Mouse (Mus musculus): ENCODE measurements around the gene Zfand2a. TPM values are rescaled to one million over a fixed set of nuclear protein-coding genes. Genes with fewer than 3 reads are reported as not detected.

Gene Zfand2a
- polyA plus RNA-seq, 1 experiment from 2014 or later, result 8.2 TPM

DNA sequence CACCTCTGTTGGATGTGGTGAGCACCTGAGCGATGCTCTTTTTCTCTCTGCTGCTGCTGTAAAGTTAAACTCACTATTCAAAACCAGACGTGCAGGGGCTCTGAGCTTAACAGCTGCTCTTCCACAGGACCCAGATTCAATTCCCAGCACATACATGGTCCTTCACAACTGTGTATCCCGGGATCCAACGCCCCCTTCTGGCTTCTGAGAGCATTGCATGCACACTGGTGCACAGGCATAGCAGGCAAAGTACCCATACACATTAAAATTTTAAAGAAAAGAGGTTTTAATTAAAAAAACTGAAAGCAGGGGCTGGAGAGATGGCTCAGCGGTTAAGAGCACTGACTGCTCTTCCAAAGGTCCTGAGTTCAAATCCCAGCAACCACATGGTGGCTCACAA, 12.6 kb upstream of the Zfand2a start:
- H3K9me3 ChIP-seq, result no peaks in the 10 kb centered on the region
- ATAC-seq (ENCODE audit: extremely low read depth, insufficient number of reproducible peaks, low FRiP score, low TSS enrichment), result no peak
- no peak overlapping the region for H3K9ac ChIP-seq
- H3K27ac ChIP-seq (replicated peaks), result no peak overlapping the region
- 0 out of 2 replicates have a peak, but pooled peaks cover 5% of the 10 kb centered on the region for H3K4me1 ChIP-seq
- 48% methylated on average over 5 of the region's 5 CpGs for WGBS
- H3K36me3 ChIP-seq, result no peaks in the 10 kb centered on the region
- H3K4me3 ChIP-seq, result no peak overlapping the region
- peaks cover 80% of the 10 kb centered on the region for H3K27me3 ChIP-seq (replicated peaks)
- no peak overlapping the region for H3K4me2 ChIP-seq

- peak overlapping the region; percentile 22 for H3K4me2 ChIP-seq
- peaks cover 79% of the 10 kb centered on the region for H3K27me3 ChIP-seq (replicated peaks)
- no peak for ATAC-seq (ENCODE audit: extremely low read depth, insufficient number of reproducible peaks, low FRiP score, low TSS enrichment)
- H3K4me3 ChIP-seq, result no peak overlapping the region
- H3K4me1 ChIP-seq, result 0 out of 2 replicates have a peak, but pooled peaks cover 5% of the 10 kb centered on the region
- WGBS, result 31% methylated on average over 22 of the region's 22 CpGs
- H3K36me3 ChIP-seq, result no peaks in the 10 kb centered on the region
- no peaks in the 10 kb centered on the region for H3K9me3 ChIP-seq
- no peak overlapping the region for H3K9ac ChIP-seq
- no peak overlapping the region for H3K27ac ChIP-seq (replicated peaks)
Measured at GRCm38 (mm10) chr5:139495019-139495669, 10.8 kb upstream of the Zfand2a start.

DNA sequence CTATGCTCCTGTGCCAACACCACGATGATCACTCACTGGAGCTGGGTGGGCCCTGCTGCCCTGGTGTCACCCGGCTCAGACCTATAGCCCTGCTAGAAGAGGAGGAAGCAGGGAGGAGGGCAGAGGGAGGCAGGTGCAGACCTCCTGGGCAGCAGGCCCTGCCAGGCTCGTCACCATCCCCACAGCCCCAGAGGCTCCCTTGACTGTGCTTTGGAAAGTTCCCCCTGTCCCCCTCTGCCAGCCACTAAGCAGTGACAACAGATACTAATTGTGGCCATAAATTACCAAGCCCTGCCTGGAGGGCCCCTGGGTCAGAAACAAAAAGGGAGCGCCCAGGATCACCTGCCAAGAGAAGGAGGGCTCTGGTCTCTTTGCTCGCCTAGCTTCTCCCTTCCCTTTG, 9.3 kb upstream of the Zfand2a start:
- H3K9me3 ChIP-seq, result no peaks in the 10 kb centered on the region
- H3K4me3 ChIP-seq, result no peak overlapping the region
- no peak overlapping the region for H3K4me2 ChIP-seq
- no peak for ATAC-seq (ENCODE audit: extremely low read depth, insufficient number of reproducible peaks, low FRiP score, low TSS enrichment)
- H3K27ac ChIP-seq (replicated peaks), result no peak overlapping the region
- WGBS, result 61% methylated on average over 5 of the region's 5 CpGs
- 0 out of 2 replicates have a peak, but pooled peaks cover 5% of the 10 kb centered on the region for H3K4me1 ChIP-seq
- peaks cover 72% of the 10 kb centered on the region for H3K27me3 ChIP-seq (replicated peaks)
- H3K36me3 ChIP-seq, result no peaks in the 10 kb centered on the region
- no peak overlapping the region for H3K9ac ChIP-seq

DNA sequence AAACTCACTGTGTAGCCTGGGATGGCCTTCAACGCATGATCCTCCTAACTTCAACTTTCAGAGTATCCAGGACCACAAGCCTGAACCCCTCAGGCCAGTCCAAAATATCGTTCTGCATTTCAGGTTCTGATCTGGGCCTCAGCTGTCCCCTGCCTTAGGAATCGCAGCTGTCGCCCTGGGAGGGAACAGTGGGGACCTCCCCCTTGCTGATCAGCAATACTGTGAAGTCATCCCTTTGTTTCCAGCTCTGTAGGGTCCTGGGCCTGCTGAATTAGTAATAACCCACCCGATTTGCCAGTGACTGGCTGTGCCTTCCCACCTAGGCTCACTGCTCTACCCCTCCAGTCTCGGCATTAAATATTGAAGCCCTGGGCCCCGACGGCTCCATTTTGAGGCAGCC, 7.0 kb upstream of the Zfand2a start:
- Histone ChIP-seq H3K36me3 (no peaks in the 10 kb centered on the region), H3K4me3 (no peak overlapping the region), H3K4me1 (0 out of 2 replicates have a peak, but pooled peaks cover 5% of the 10 kb centered on the region), H3K9me3 (peaks cover 4% of the 10 kb centered on the region), H3K4me2 (no peak overlapping the region), H3K27me3 (replicated peaks) (peaks cover 52% of the 10 kb centered on the region), H3K27ac (replicated peaks) (no peak overlapping the region), H3K9ac (no peak overlapping the region)
- WGBS, result 56% methylated on average over 8 of the region's 8 CpGs
- no peak for ATAC-seq (ENCODE audit: extremely low read depth, insufficient number of reproducible peaks, low FRiP score, low TSS enrichment)

- H3K27me3 ChIP-seq (replicated peaks), result peaks cover 42% of the 10 kb centered on the region
- H3K9me3 ChIP-seq, result peaks cover 6% of the 10 kb centered on the region
Measured at GRCm38 (mm10) chr5:139490131-139490530, 5.8 kb upstream of the Zfand2a start.

GRCm38 (mm10) chr5:139483171-139483848, 1.0 kb downstream of the Zfand2a start:
- peaks cover 44% of the 10 kb centered on the region for H3K36me3 ChIP-seq
- 48% methylated on average over 14 of the region's 14 CpGs for WGBS
- peak overlapping the region; percentile 72 for H3K4me3 ChIP-seq
- H3K9ac ChIP-seq, result peak overlapping the region; percentile 86
- peaks cover 15% of the 10 kb centered on the region for H3K4me1 ChIP-seq
- H3K27ac ChIP-seq (replicated peaks), result no peak overlapping the region
- H3K27me3 ChIP-seq (replicated peaks), result no peaks in the 10 kb centered on the region
- no peak for ATAC-seq (ENCODE audit: extremely low read depth, insufficient number of reproducible peaks, low FRiP score, low TSS enrichment)
- peaks cover 6% of the 10 kb centered on the region for H3K9me3 ChIP-seq
- H3K4me2 ChIP-seq, result peak overlapping the region; percentile 94

More at GRCm38 (mm10) chr5:139490131-139490530, 5.8 kb upstream of the Zfand2a start:
- Histone ChIP-seq H3K27ac (replicated peaks) (no peak overlapping the region), H3K4me2 (no peak overlapping the region), H3K4me3 (no peak overlapping the region), H3K9ac (no peak overlapping the region), H3K4me1 (0 out of 2 replicates have a peak, but pooled peaks cover 5% of the 10 kb centered on the region), H3K36me3 (no peaks in the 10 kb centered on the region)
- no peak for ATAC-seq (ENCODE audit: extremely low read depth, insufficient number of reproducible peaks, low FRiP score, low TSS enrichment)
- 80% methylated on average over 11 of the region's 11 CpGs for WGBS

DNA sequence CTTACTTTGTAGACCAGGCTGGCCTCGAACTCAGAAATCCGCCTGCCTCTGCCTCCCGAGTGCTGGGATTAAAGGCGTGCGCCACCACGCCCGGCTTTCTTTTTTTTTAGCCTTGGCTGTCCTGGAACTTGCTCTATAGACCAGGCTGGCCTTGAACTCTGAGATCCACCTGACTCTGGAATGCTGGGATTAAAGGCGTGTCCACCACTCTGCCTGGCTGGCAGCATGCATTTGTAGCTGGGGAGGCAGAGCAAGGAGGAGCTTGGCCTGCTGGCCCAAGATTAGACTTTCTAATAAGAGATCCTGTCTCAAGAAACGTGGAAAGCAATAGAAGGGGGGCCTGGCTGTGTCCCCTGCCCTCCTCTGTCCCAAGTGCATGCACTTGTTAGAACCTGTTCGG, 3.9 kb downstream of the Zfand2a start:
- H3K36me3 ChIP-seq, result peaks cover 73% of the 10 kb centered on the region
- H3K9ac ChIP-seq, result no peak overlapping the region
- ATAC-seq (ENCODE audit: extremely low read depth, insufficient number of reproducible peaks, low FRiP score, low TSS enrichment), result no peak
- 87% methylated on average over 10 of the region's 10 CpGs for WGBS
- no peak overlapping the region for H3K4me2 ChIP-seq
- H3K27me3 ChIP-seq (replicated peaks), result no peaks in the 10 kb centered on the region
- no peak overlapping the region for H3K27ac ChIP-seq (replicated peaks)
- H3K4me3 ChIP-seq, result no peak overlapping the region
- H3K4me1 ChIP-seq, result peaks cover 15% of the 10 kb centered on the region
- H3K9me3 ChIP-seq, result no peaks in the 10 kb centered on the region

- ATAC-seq (ENCODE audit: extremely low read depth, insufficient number of reproducible peaks, low FRiP score, low TSS enrichment), result no peak
- Histone ChIP-seq H3K27me3 (replicated peaks) (no peaks in the 10 kb centered on the region), H3K27ac (replicated peaks) (no peak overlapping the region), H3K4me3 (no peak overlapping the region), H3K4me2 (no peak overlapping the region), H3K9ac (no peak overlapping the region), H3K9me3 (no peaks in the 10 kb centered on the region), H3K4me1 (peaks cover 11% of the 10 kb centered on the region), H3K36me3 (peaks cover 86% of the 10 kb centered on the region)
- 92% methylated on average over 8 of the region's 8 CpGs for WGBS
Measured at GRCm38 (mm10) chr5:139479088-139479487, 5.3 kb downstream of the Zfand2a start.

GRCm38 (mm10) chr5:139474741-139475140, 9.6 kb downstream of the Zfand2a start:
- no peak for ATAC-seq (ENCODE audit: extremely low read depth, insufficient number of reproducible peaks, low FRiP score, low TSS enrichment)
- H3K36me3 ChIP-seq, result peaks cover 92% of the 10 kb centered on the region
- H3K4me1 ChIP-seq, result no peaks in the 10 kb centered on the region
- no peak overlapping the region for H3K27ac ChIP-seq (replicated peaks)
- no peak overlapping the region for H3K9ac ChIP-seq
- no peak overlapping the region for H3K4me3 ChIP-seq
- 84% methylated on average over 9 of the region's 9 CpGs for WGBS
- no peak overlapping the region for H3K4me2 ChIP-seq
- H3K27me3 ChIP-seq (replicated peaks), result no peaks in the 10 kb centered on the region
- H3K9me3 ChIP-seq, result no peaks in the 10 kb centered on the region; the same call in 1 of the 2 replicates

GRCm38 (mm10) chr5:139467998-139468397, 16.4 kb downstream of the Zfand2a start:
- Histone ChIP-seq H3K27me3 (replicated peaks) (peaks cover 14% of the 10 kb centered on the region), H3K4me3 (no peak overlapping the region), H3K27ac (replicated peaks) (no peak overlapping the region), H3K36me3 (peaks cover 25% of the 10 kb centered on the region), H3K4me1 (no peaks in the 10 kb centered on the region), H3K9ac (no peak overlapping the region), H3K9me3 (no peaks in the 10 kb centered on the region; the same call in 1 of the 2 replicates), H3K4me2 (no peak overlapping the region)
- ATAC-seq (ENCODE audit: extremely low read depth, insufficient number of reproducible peaks, low FRiP score, low TSS enrichment), result no peak
- WGBS, result 43% methylated on average over 5 of the region's 5 CpGs

DNA sequence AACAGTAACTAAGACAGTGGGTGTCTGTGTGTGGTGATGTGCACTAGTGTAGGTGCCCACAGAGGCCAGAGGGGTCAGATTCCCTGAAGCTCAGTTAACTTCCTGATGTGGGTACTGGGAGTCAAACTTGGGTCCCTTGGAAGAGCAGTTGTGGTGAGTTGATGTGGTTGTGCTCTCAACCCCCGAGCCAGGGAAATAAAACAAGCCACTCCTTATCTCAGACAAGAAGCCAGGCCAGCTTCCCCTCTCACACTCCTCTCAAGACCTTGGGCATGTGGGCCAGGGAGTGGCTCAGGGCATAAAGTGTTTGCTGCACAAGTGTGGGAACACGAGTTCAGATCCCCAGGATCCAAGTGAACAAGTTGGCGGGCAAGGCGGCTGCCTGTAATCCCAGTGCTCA, 17.5 kb downstream of the Zfand2a start:
- Histone ChIP-seq H3K9me3 (no peaks in the 10 kb centered on the region; the same call in 1 of the 2 replicates), H3K4me2 (no peak overlapping the region), H3K4me3 (no peak overlapping the region), H3K27me3 (replicated peaks) (peaks cover 19% of the 10 kb centered on the region), H3K9ac (no peak overlapping the region), H3K4me1 (no peaks in the 10 kb centered on the region), H3K27ac (replicated peaks) (no peak overlapping the region), H3K36me3 (peaks cover 13% of the 10 kb centered on the region)
- ATAC-seq (ENCODE audit: extremely low read depth, insufficient number of reproducible peaks, low FRiP score, low TSS enrichment), result no peak
- WGBS, result 50% methylated on average over 4 of the region's 4 CpGs

Measured in heart, embryonic 13.5 days (tissue).